Mouse (Mus musculus): ENCODE data around the gene Rsl1. TPM values are rescaled to one million over a fixed set of nuclear protein-coding genes. Genes with fewer than 3 reads are reported as not detected.

The Rsl1 gene
- polyA plus RNA-seq (2012): 0.29 and 0.34 TPM in 2 replicates

DNA sequence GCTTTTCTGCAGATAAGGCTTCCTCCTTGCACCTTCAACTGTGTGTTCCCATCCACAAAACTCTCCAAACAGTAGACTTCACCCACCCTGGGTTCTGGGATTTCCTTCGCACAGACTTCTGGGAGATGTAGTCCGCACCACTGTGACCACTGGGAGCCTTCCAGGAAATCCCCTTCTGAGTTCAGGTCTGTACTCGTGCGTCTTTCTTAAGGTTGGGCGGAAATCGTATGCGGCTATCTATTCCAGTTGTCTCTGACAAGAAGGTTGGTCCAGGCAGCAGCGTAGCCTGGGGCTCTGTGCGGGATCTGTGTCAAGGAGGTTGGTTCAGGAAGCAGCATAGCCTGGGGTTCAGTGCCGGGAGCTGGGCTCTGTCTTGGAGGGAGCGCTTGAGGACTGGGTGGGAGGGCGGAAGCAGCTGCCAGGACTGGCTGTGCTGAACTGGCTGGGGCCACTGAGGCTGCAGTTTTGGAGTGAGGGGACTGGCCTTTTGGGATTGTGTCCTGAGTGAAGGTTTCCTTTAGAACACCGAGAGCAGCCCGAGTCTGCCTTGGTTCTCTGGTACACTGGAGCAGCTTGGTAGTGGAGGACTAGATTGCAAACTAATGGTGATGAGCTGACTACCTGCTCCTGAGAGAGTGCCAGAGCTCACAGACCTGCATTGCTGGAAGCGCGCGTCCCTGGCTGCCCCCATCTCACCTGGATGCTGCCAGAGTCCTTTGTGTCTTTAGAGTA is at the start of gene Rsl1:
Rsl1 (plus strand) TSS at position 192 of the 732 bp plus-strand sequence.

GRCm38 (mm10) chr13:67194340-67194894 is 21.4 kb downstream of the Rsl1 start, which contains the start of gene Zfp455:
Gene Zfp455, plus strand, starts transcription at chr13:67194506.

Other genes with a start within 250 kb of the Rsl1 start
- 0.01 and 0.12 TPM in 2 replicates for gene Zfp712, start 112.0 kb upstream of the Rsl1 start, polyA plus RNA-seq (2012)
- gene Zfp708, start 75.2 kb upstream of the Rsl1 start, polyA plus RNA-seq (2012): 0.04 and 0.05 TPM in 2 replicates
- 0.23 and 1.2 TPM in 2 replicates for gene Gm28557, start 64.6 kb upstream of the Rsl1 start, polyA plus RNA-seq (2012)
- not detected in 2 replicates for gene Rslcan18, start 56.9 kb upstream of the Rsl1 start, polyA plus RNA-seq (2012)
- gene Zfp759, start 51.5 kb upstream of the Rsl1 start, polyA plus RNA-seq (2012): 0.02 and 0.29 TPM in 2 replicates
- 0.09 and 0.17 TPM in 2 replicates for gene Zfp455, start 21.3 kb downstream of the Rsl1 start, polyA plus RNA-seq (2012)
- gene Zfp458, start 105.3 kb downstream of the Rsl1 start, polyA plus RNA-seq (2012): 0.24 and 0.44 TPM in 2 replicates
- 0.27 TPM in 1 of 2 replicates, not detected in the other for gene Zfp457, start 133.3 kb downstream of the Rsl1 start, polyA plus RNA-seq (2012)
- gene Zfp595, start 159.4 kb downstream of the Rsl1 start, polyA plus RNA-seq (2012): 0.06 and 0.29 TPM in 2 replicates
- not detected in 2 replicates for gene Gm28044, start 187.4 kb downstream of the Rsl1 start, polyA plus RNA-seq (2012)
- 0.08 and 0.16 TPM in 2 replicates for gene Zfp953, start 187.4 kb downstream of the Rsl1 start, polyA plus RNA-seq (2012)
- gene Gm28041, start 202.6 kb downstream of the Rsl1 start, polyA plus RNA-seq (2012): 0.23 TPM in 1 of 2 replicates, not detected in the other
- gene Zfp456, start 202.6 kb downstream of the Rsl1 start, polyA plus RNA-seq (2012): 0.03 and 0.10 TPM in 2 replicates
- 0.34 and 0.63 TPM in 2 replicates for gene Zfp429, start 226.6 kb downstream of the Rsl1 start, polyA plus RNA-seq (2012)
- gene Zfp459, start 248.2 kb downstream of the Rsl1 start, polyA plus RNA-seq (2012): not detected in 2 replicates

Measured in megakaryocyte-erythroid progenitor cell, adult 5 weeks (primary cell).